ENCODE assay signal across 17 mouse cellular contexts in genomic region chr4:78785378-78785774, GRCm38 (mm10).
"Had no signal": no experiment of that assay in that cellular context is flagged by ENCODE, and none has a peak within 500 bp of the region (broad histone marks: within the 10 kb centered on the region; RNA-seq: fewer than 3 reads in every experiment).

No protein-coding gene starts in this region.

- H3K36me3 ChIP-seq: lung, embryonic 15.5 days; midbrain, embryonic 13.5 days; midbrain, embryonic 15.5 days; neural tube, embryonic 12.5 days had no signal

- ATAC-seq: liver, postnatal 0 days; lung, postnatal 0 days; midbrain, embryonic 13.5 days; midbrain, embryonic 15.5 days had no signal

- H3K27me3 ChIP-seq: lung, embryonic 15.5 days; megakaryocyte, embryonic 14.5 days; midbrain, embryonic 13.5 days; midbrain, embryonic 15.5 days; neural tube, embryonic 12.5 days had no signal

- H3K9ac ChIP-seq: liver, postnatal 0 days; lung, embryonic 15.5 days; midbrain, embryonic 13.5 days; midbrain, embryonic 15.5 days; neural tube, embryonic 12.5 days had no signal

- H3K4me3 ChIP-seq: lung, embryonic 15.5 days; megakaryocyte, embryonic 14.5 days; midbrain, embryonic 13.5 days; midbrain, embryonic 15.5 days; neural tube, embryonic 12.5 days had no signal

- H3K27ac ChIP-seq: lung, embryonic 15.5 days; macrophage; midbrain, embryonic 13.5 days; midbrain, embryonic 15.5 days; neural tube, embryonic 12.5 days had no signal

- H3K9me3 ChIP-seq: lung, embryonic 15.5 days; megakaryocyte, embryonic 14.5 days; midbrain, embryonic 13.5 days; midbrain, embryonic 15.5 days; neural tube, embryonic 12.5 days had no signal

- H3K4me1 ChIP-seq: lung, embryonic 15.5 days; megakaryocyte, embryonic 14.5 days; midbrain, embryonic 13.5 days; midbrain, embryonic 15.5 days; neural tube, embryonic 12.5 days had no signal

- H3K4me2 ChIP-seq: lung, embryonic 15.5 days; midbrain, embryonic 11.5 days; midbrain, embryonic 13.5 days; midbrain, embryonic 15.5 days; neural tube, embryonic 12.5 days had no signal

- DNase-seq: liver, postnatal 0 days; lung, adult 2 months; lung, postnatal 14 days; lung, postnatal 36 days; right cerebral cortex, postnatal 14 days; spleen, adult 18-20 months; thymus, adult 18-20 months; thymus, postnatal 14 days; thymus, postnatal 36 days had no signal
